Mouse (Mus musculus) MN1 (cell line): ENCODE results near the gene Hist2h3c1.
"Not testable (repeated sequence)": the region's sequence is repeated elsewhere in the genome, so short reads cannot be mapped to it uniquely, and the experiment has no call there.

Source experiments
- DNase-seq: peaks from one replicate; pipeline ENCODE4 v3.0.0-alpha.2; 2016; ENCODE audit warnings: low spot score

Hist2h3c1 gene

DNA sequence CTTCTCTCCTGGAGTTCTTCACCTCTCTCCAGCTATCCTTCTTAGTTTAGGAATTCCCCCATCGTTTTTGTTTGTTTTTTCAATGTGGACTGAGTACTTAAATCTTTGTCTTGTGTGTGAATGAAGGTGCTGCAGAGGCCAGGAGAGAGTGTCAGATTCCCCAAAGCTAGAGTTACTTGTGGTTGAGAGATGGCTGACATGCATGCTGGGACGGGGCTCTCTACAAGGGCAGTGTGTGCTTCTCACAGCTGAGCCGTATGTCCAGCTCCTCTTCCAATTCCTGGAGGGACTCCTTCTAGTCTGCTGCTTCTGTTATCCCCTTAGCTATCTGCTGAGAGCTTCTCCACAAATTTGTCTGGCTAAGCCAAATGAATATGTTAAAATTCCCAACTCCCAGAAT, 10.6 kb upstream of the Hist2h3c1 start:
- no peak for DNase-seq

GRCm38 (mm10) chr3:96236834-96237334, 9.6 kb upstream of the Hist2h3c1 start:
- no peak for DNase-seq

- DNase-seq, result peak; percentile 43
These were observed 9.1 kb upstream of the Hist2h3c1 start for GRCm38 (mm10) chr3:96237335-96237903.

GRCm38 (mm10) chr3:96237904-96238511, 8.5 kb upstream of the Hist2h3c1 start:
- DNase-seq, result peak; percentile 53

GRCm38 (mm10) chr3:96238954-96239793, 7.3 kb upstream of the Hist2h3c1 start, which contains the start of gene Hist2h3c2:
Gene Hist2h3c2, minus strand, starts transcription at chr3:96239127.
- DNase-seq, result not testable (repeated sequence)

DNA sequence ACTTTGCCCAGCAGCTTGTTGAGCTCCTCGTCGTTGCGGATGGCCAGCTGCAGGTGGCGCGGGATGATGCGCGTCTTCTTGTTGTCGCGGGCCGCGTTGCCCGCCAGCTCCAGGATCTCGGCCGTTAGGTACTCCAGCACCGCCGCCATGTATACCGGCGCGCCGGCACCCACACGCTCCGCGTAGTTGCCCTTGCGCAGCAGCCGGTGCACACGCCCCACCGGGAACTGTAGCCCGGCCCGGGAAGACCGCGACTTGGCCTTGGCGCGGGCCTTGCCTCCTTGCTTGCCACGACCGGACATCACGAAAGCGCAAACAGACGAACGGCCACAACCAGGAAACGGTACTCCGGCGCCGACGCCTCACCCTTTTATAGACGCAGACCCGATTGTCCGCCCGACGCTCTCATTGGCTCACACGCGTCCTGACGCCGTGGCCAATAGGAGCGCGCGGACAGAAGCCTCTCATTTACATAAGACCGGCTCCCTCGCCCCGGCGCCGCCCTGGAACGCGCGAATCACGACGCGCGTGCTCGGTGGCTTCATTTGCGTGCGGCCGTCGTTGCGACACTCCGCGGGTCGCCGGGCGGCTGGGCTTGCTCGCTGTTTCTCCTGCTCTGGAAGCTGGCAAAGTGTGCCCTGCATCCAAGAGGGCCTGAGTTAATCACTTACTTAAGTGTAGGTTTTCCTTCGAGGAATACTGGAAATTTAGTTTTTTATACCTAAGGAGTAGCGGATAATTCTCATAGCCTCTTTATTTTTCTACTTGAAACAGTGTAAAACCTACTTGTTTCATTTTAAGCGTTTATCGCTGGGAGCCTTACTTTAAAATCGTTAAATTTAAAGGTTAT, 6.3 kb upstream of the Hist2h3c1 start, which contains the start of gene Hist2h2aa2:
Hist2h2aa2 (minus strand) TSS at position 328 of the 850 bp plus-strand sequence.
- DNase-seq, result peak; percentile 60

- no peak for DNase-seq
These were observed 5.7 kb upstream of the Hist2h3c1 start for GRCm38 (mm10) chr3:96240799-96241197.

GRCm38 (mm10) chr3:96243921-96244572, 2.4 kb upstream of the Hist2h3c1 start:
- DNase-seq, result peak; percentile 61

DNA sequence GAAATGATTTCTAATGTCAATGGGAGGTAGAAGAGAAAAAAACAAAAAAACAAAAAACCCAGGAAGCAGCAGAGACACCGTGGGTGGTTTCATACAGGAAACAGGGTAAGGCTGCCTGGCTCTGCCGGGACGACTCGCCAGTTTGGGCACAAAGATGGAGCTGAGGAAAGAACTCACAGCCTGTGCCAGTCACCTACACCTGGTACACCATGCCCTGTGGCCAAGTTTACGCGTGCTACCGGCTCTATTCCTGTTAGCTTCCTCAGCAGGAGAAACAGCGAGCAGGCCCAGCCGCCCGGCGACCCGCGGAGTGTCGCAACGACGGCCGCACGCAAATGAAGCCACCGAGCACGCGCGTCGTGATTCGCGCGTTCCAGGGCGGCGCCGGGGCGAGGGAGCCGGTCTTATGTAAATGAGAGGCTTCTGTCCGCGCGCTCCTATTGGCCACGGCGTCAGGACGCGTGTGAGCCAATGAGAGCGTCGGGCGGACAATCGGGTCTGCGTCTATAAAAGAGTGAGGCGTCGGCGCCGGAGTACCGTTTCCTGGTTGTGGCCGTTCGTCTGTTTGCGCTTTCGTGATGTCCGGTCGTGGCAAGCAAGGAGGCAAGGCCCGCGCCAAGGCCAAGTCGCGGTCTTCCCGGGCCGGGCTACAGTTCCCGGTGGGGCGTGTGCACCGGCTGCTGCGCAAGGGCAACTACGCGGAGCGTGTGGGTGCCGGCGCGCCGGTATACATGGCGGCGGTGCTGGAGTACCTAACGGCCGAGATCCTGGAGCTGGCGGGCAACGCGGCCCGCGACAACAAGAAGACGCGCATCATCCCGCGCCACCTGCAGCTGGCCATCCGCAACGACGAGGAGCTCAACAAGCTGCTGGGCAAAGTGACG, 1.2 kb upstream of the Hist2h3c1 start, which contains the start of gene Hist2h2aa1:
Hist2h2aa1 (plus strand) TSS at position 495 of the 884 bp plus-strand sequence.
- DNase-seq, result peak; percentile 79

- not testable (repeated sequence) for DNase-seq
These were observed 467 bp upstream of the Hist2h3c1 start for GRCm38 (mm10) chr3:96246018-96246417.

DNA sequence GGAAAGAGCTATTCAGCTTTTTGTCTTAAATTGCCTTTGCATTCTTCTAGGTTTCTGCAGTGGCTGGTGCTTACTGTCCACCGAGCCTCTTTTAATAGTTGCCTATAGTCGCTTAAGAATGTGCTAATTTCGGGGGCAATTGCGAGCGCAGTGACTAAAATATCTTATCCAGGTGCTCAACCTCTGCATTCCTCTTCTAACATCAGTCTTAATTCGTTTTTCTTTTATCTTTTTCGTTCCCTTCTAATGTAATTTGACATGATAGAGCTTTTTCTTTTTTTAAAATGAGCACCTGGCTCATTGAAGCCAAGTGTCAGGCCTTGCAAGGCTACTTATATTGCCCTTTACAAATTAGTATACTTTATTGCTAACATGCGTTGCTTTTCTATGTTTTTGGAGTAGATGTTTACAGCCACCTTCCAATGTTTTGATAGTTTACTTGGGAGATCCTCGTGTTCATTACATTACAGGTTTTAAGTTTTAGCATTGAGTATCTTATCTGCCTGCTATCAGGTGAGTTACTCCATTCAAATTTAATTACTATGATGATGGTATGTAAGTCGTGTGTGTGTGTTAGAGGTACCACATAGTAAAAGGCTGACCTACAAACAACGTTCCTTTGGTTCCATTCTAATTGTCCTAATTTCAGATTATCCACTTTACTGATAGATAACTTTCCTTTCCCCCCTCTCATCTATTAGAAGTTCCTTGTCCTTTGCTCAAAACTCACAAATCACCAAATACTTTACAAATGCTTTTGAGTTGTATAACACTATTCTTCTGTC, 1.1 kb downstream of the Hist2h3c1 start:
- peak; percentile 26 for DNase-seq

GRCm38 (mm10) chr3:96248141-96249033, 1.9 kb downstream of the Hist2h3c1 start:
- no peak for DNase-seq

DNA sequence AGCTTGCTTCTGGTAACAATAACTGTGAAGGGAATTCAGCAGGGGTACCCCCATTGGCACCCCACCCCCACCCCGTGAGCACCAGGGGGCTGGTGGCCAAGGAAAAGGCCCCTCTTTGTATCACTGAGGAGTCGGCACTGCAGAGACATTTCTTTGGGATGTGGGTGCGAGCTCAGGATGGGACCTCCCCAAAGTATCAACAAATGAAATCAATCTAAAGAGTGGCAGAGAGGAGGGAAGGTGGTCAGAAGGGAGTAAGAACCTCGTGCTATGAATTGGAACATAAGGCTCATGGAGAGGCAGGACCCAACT, 2.5 kb downstream of the Hist2h3c1 start:
- DNase-seq, result no peak

DNA sequence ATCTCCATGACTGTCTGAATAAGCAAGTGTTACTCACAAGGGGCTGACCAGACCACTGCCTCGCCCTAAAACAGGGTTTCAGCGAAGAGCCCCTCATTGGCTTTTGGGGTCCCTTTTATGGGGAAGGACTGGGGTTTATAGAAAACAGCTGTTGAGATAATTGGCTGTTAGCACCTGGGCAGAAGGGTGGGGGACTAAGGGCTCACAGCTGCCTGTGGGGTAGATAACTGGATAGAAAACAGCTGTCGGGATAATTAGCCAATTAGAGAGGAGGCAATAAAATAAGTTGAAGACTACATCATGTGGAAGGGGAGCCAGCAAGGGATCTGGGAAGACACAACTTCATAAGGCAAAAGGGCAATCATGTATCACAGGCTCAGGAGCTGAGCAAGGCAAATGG, 4.4 kb downstream of the Hist2h3c1 start:
- peak; percentile 55 for DNase-seq

GRCm38 (mm10) chr3:96251787-96252186, 5.3 kb downstream of the Hist2h3c1 start:
- DNase-seq, result no peak

DNA sequence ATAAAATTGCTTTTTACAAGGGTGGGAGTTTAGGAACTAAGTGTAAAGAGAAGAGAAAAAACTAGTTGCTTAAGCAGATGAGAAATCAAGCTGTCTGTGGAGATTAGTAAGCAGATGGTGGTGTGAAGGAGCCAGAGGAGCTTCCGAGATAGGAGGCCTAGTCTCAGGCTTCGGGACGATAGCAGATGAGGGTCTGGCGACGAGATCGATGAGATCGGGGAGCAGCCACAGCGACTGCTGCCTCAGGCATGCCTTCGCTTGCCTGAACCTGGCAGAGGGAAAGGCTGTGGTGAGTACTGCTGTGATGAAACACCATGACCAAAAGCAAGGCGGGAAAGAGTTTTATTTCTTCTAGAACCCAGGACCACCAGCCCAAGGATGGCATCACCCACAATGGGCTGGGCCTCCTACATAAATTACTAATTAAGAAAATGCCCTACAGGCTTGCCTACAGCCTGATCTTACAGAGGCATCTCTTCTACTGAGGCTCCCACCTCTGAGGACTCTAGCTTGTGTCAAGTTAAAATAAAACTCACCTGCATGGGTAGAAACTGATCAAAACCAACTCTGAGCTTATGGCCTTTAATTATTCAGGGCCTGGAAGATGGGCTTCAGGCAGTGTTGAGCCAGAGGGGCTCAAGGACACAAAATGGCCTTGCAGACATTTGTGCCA, 8.3 kb downstream of the Hist2h3c1 start:
- DNase-seq, result no peak

GRCm38 (mm10) chr3:96255926-96256593, 9.6 kb downstream of the Hist2h3c1 start:
- no peak for DNase-seq
